Mouse (Mus musculus) neural tube, embryonic 11.5 days (tissue): Measurements from ENCODE around the gene Styx. TPM values are rescaled to one million over a fixed set of nuclear protein-coding genes. Genes with fewer than 3 reads are reported as not detected.
A peak's percentile ranks its signal among the peaks of the same experiment; 100 is the strongest.
"Not testable (repeated sequence)": the region's sequence is repeated elsewhere in the genome, so short reads cannot be mapped to it uniquely, and the experiment has no call there.

Experiments
- ATAC-seq: fragments of 200-750 bp; cut with Nextera tagmentation; 2 replicates; pipeline ENCODE4 v1.8.0; 2017; ENCODE audit warnings: moderate number of reproducible peaks, mild to moderate bottlenecking, moderate TSS enrichment, moderate library complexity; ENCODE audit not compliant: insufficient read depth, low FRiP score, low TSS enrichment
- DNase-seq: peaks from one replicate; pipeline ENCODE4 v3.0.0-alpha.2; 2015; ENCODE audit warnings: low spot score
- H3K27ac ChIP-seq: fragments of 300-500 bp; sonication (generic); 2 replicates; pipeline ENCODE4 v1.5.1; 2014; ENCODE audit warnings: low read depth, mild to moderate bottlenecking, low read length
- H3K27me3 ChIP-seq: fragments of 300-500 bp; sonication (generic); 2 replicates; pipeline ENCODE4 v1.6.1; 2014; ENCODE audit warnings: mild to moderate bottlenecking, low read length, mixed read lengths; ENCODE audit not compliant: control insufficient read depth, insufficient read depth
- H3K36me3 ChIP-seq: fragments of 300-500 bp; sonication (generic); 2 replicates; pipeline ENCODE4 v1.6.1; 2014; ENCODE audit warnings: mild to moderate bottlenecking, low read length, moderate library complexity, mixed read lengths; ENCODE audit not compliant: control insufficient read depth, insufficient read depth
- H3K4me1 ChIP-seq: fragments of 300-500 bp; sonication (generic); 2 replicates; pipeline ENCODE4 v1.6.1; 2014; ENCODE audit warnings: low read length, mixed read lengths; ENCODE audit not compliant: control insufficient read depth, insufficient read depth
- H3K4me2 ChIP-seq: fragments of 300-500 bp; sonication (generic); 2 replicates; pipeline ENCODE4 v1.6.1; 2014; ENCODE audit warnings: low read depth, mild to moderate bottlenecking, moderate library complexity
- H3K4me3 ChIP-seq: fragments of 300-500 bp; sonication (generic); 2 replicates; pipeline ENCODE4 v1.5.1; 2014; ENCODE audit warnings: low read depth, low read length
- H3K9ac ChIP-seq: fragments of 300-500 bp; sonication (generic); 2 replicates; pipeline ENCODE4 v1.6.1; 2014; ENCODE audit warnings: mild to moderate bottlenecking, low read length
- H3K9me3 ChIP-seq: fragments of 300-500 bp; sonication (generic); 2 replicates; pipeline ENCODE4 v1.6.1; 2016; ENCODE audit warnings: low read length; ENCODE audit not compliant: control insufficient read depth
- WGBS: fragments of 180-500 bp; shearing (Covaris S2); extraction: QIAGEN DNeasy Blood & Tissue Kit; methylation state at CpG from one replicate; pipeline ENCODE4 v1.1.7; 2014; 5-methylcytosine and 5-hydroxymethylcytosine counted together
- microRNA-seq: library from miRNA; unstranded; fragments of <30 nt; microRNA quantifications from one replicate; pipeline ENCODE4, GENCODE M21; 2016
- polyA plus RNA-seq: library from polyadenylated mRNA; unstranded; fragments of >200 nt; fragmentation: Nextera tagmentation; extraction: Ambion mirVana; gene quantifications from 2 replicates; pipeline ENCODE4 v1.2.1, GENCODE M21; 2014

Styx gene
- polyA plus RNA-seq, 1 experiment from 2014 or later, result 35.6 TPM

DNA sequence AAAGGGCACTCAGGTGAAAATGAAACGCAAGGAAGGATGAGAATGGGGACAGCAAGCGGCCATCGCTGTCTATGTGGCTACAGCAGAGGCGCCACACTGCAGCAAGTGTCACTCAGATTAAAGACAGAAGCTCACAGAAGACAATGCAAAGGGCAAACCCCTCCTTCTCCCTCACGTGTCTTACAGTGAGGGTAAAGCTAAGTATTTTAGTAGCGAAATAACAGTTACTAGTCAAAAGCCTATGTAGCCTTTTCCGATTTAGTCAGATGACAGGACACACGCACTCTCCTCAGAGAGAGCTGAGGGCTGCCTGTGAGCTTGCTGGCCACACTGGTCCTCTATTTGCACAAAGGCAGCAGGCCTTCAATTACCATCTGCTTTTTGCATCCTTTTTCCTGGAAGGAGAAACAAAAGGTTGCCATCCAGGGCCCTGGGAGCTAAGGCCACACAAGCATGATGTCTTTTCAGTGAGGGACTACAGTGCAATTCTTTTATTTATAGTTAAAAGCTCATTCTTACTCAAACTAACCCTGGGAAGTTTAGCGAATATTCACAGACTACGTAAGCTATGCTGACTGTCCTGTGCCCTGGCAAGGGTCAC lies 112.1 kb downstream of the Styx start:
- H3K4me3 ChIP-seq, result no peak overlapping the region
- no peak overlapping the region for H3K9ac ChIP-seq
- WGBS, result 39% methylated on average over 10 of the region's 10 CpGs
- DNase-seq (no peak), ATAC-seq (0 out of 2 replicates have a peak, but pooled peaks have one; percentile 40)
- no peaks in the 10 kb centered on the region for H3K9me3 ChIP-seq
- 0 out of 2 replicates have a peak overlapping the region, but pooled peaks have one; percentile 64 for H3K27ac ChIP-seq
- no peaks in the 10 kb centered on the region for H3K27me3 ChIP-seq
- H3K4me1 ChIP-seq, result peaks cover 19% of the 10 kb centered on the region
- H3K36me3 ChIP-seq, result peaks cover 11% of the 10 kb centered on the region
- H3K4me2 ChIP-seq, result no peak overlapping the region

DNA sequence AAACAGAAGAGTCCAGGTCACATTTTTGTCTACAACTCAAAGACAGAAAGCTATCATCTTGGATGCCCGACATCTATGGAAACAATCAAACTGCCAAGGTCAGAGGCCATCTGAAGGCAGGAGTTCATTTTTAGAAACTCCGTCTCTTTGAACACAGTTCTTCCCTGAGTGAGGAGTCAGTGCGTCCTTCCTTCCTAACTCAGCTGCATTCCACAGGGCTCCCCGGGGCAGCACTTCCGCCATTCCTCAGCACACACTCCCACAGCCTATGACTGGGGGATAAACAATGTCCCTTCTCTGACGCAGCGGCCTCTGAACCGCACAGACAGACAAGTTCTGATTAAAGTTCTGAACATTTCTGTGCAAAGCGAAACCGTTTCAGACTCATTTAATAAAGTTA lies 112.7 kb downstream of the Styx start:
- H3K36me3 ChIP-seq, result peaks cover 11% of the 10 kb centered on the region
- 13% methylated on average over 10 of the region's 10 CpGs for WGBS
- H3K9ac ChIP-seq, result no peak overlapping the region
- peak; percentile 65 for DNase-seq
- no peak overlapping the region for H3K4me2 ChIP-seq
- peaks cover 19% of the 10 kb centered on the region for H3K4me1 ChIP-seq
- no peaks in the 10 kb centered on the region for H3K27me3 ChIP-seq
- H3K27ac ChIP-seq, result 0 out of 2 replicates have a peak overlapping the region, but pooled peaks have one; percentile 64
- no peaks in the 10 kb centered on the region for H3K9me3 ChIP-seq
- 0 out of 2 replicates have a peak, but pooled peaks have one; percentile 49 for ATAC-seq
- no peak overlapping the region for H3K4me3 ChIP-seq

DNA sequence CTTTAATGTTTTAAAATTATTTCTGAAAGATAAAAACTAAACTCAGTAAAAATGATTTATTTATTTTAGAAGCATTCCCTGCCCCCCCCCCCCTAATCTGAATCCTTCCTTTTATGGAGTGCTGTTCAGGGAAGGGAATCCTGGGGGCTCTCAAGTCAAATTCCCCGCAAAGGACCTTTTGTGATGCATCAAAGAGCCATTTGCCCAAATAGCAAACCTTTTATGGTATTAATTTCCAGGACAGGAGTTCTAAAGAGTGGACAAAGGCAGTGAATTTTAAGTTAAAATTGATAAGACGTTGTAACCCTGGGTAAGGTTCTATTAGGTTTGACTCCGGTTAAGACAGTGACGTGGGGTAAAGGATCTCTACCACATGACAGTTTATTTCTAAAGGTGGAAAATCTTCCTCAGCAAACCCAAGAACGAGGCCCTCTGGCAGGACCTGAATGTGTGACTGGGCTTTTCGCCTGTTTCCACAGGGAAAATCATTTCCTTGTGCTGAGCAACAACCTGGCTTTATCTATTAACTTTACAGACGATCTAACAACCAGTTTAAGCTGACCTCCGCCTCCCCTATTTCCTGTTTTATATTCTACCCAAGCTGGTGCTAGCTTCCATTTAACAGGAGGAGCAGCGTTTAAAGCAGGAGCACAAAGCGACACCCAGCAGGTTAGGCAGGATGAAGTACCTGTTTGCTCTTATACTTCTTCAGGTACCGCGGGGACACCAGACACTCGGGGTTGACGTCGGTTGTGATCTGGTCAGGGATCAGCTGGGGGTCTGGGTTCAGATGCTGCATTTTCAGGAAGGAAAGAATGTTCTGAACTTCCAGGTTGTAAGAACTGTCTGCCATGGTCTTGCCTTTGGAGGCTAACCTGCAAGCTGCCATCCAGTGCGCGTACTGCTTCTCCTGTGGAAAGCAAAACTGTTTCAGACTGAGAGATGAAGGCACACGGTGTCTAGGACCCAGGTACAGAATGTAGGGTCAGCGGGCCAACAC lies 113.4 kb downstream of the Styx start:
- WGBS, result 67% methylated on average over 19 of the region's 19 CpGs
- H3K27ac ChIP-seq, result no peak overlapping the region

DNA sequence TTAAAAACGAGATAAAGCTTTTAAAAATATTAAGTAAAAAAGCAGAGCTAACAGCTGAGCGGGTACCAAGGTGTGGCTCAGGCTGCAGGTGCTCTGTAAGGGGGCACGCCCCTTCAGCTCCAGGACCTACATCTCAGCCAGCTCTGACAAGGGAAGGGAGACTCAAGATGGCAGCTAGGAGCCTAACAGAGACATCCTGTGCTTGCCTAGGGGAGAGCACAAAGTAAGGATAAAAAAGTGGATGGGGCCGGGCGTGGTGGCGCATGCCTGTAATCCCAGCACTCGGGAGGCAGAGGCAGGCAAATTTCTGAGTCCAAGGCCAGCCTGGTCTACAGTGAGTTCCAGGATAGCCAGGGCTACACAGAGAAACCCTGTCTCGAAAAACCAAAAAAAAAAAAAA lies 115.5 kb downstream of the Styx start:
- not testable (repeated sequence) for H3K27ac ChIP-seq, DNase-seq, ATAC-seq, H3K27me3 ChIP-seq, H3K9ac ChIP-seq, H3K4me2 ChIP-seq, H3K4me3 ChIP-seq, H3K9me3 ChIP-seq
- WGBS, result 93% methylated on average over 7 of the region's 8 CpGs
- H3K36me3 ChIP-seq, result peaks cover 12% of the 10 kb centered on the region
- H3K4me1 ChIP-seq, result peaks cover 19% of the 10 kb centered on the region

More for the DNA sequence above, 113.4 kb downstream of the Styx start:
- no peak overlapping the region for H3K4me2 ChIP-seq
- no peak overlapping the region for H3K4me3 ChIP-seq
- DNase-seq, result no peak
- ATAC-seq, result no peak
- H3K36me3 ChIP-seq, result peaks cover 11% of the 10 kb centered on the region
- H3K27me3 ChIP-seq, result no peaks in the 10 kb centered on the region
- H3K9ac ChIP-seq, result no peak overlapping the region
- no peaks in the 10 kb centered on the region for H3K9me3 ChIP-seq
- H3K4me1 ChIP-seq, result peaks cover 19% of the 10 kb centered on the region

DNA sequence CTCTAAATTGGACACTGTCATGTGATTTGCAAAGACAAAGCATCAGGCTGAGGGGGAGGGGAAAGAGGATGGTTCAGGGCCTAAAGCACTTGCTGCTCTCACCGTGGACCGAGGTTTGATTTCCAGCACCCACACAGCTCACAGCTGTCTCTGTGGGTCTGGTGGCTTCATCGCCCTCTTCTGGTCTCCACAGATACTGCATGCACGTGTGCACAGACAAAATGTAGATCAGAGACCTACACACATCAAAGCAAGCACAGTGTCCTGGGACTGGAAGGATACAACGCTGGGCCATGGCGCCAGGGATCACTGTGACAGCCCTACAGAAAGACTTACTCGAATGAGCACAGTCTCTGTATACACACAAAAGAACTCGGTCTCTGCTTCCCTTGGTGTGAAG lies 118.6 kb downstream of the Styx start:
- H3K4me2 ChIP-seq, result no peak overlapping the region
- no peaks in the 10 kb centered on the region for H3K4me1 ChIP-seq
- H3K27ac ChIP-seq, result no peak overlapping the region
- no peaks in the 10 kb centered on the region for H3K27me3 ChIP-seq
- no peaks in the 10 kb centered on the region for H3K9me3 ChIP-seq
- ATAC-seq (no peak), DNase-seq (no peak)
- peaks cover 10% of the 10 kb centered on the region for H3K36me3 ChIP-seq
- no peak overlapping the region for H3K4me3 ChIP-seq
- WGBS, result 93% methylated on average over 8 of the region's 8 CpGs
- H3K9ac ChIP-seq, result no peak overlapping the region

Small RNA genes within 50 kb of the gene (microRNA-seq; reads per million reads assigned to microRNA genes)
- not detected for gene Gm25353

Other genes with a start within 250 kb of the Styx start
- gene Gpr137c, start 131.4 kb upstream of the Styx start, polyA plus RNA-seq, result 6.3 and 7.5 TPM in 2 replicates
- gene Txndc16, start 130.8 kb upstream of the Styx start, polyA plus RNA-seq, result 24.5 and 25.6 TPM in 2 replicates
- gene Ero1l, start 32.3 kb upstream of the Styx start, polyA plus RNA-seq, result 32.4 and 34.5 TPM in 2 replicates
- gene Psmc6, start 21.3 kb upstream of the Styx start, polyA plus RNA-seq, result 247 TPM in 2 replicates
- gene Gnpnat1, start 53.8 kb downstream of the Styx start, polyA plus RNA-seq, result 39.7 and 40.3 TPM in 2 replicates
- gene Fermt2, start 179.0 kb downstream of the Styx start, polyA plus RNA-seq, result 71.8 and 75.5 TPM in 2 replicates